Mouse (Mus musculus) cerebellum, adult (tissue): Measurements from ENCODE around the gene Ubqln1.
"Not testable (repeated sequence)": the region's sequence is repeated elsewhere in the genome, so short reads cannot be mapped to it uniquely, and the experiment has no call there.

Experiments
- ATAC-seq: cut with Nextera tagmentation; 2 replicates; pipeline ENCODE4 v1.9.2; 2017; ENCODE audit warnings: mild to moderate bottlenecking, moderate library complexity, mixed read lengths; ENCODE audit not compliant: insufficient number of reproducible peaks, low FRiP score, low TSS enrichment

Gene Ubqln1

DNA sequence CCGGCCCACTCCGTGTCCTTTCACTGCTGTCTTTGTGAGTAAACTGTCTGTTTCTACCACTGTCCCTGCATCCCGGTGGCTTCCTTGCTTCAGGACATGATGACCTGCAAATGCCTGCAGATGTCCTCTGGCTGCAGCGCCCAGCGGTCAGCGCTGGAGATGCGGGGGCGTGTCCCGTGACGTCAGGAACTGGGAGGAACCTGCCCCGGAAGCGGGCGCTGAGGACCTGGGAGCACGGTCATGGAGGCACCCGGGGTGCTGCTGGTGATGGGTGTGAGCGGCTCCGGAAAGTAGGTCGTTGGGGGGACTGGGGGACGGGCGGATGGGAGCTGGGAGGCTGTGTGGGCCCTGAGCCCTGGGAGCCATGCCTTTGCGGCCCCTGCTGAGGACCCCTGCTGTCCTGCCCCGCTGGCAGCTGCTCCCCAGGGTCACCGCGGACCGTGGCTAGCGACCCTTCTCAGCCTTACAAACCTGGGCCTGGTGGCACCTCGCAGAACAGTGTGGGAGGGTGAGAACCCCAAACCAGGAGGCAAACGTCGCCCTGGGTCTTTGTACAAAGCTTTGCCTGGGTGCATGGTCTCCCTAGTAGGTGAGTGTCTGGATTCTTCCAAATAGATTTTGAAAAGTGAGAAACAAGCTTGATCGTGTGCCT, 57.9 kb downstream of the Ubqln1 start, which contains the start of gene Idnk:
Gene Idnk, plus strand, starts transcription at position 203 of the 652 bp plus-strand sequence.
- peak; percentile 76 for ATAC-seq

GRCm38 (mm10) chr13:58157036-58157435, 58.4 kb downstream of the Ubqln1 start:
- ATAC-seq, result 0 out of 2 replicates have a peak, but pooled peaks have one; percentile 23

DNA sequence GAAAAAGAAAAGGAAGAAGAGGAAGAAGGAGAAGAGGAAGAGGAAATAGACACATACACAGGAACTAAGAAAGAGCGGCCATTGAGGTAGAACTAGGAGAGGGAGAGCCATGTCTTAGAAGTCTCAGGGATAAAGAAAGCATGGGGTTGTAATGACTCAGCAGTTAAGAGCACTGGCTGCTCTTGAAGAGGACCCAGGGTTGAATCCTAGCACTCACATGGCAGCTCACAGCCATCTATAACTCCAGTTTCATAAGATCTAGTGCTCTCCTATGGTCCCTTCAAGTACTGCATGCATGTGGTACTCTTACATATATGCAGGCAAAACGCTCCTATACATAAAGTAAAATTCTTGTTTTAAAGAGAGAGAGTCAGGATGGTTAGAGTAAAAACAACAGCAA, 59.4 kb downstream of the Ubqln1 start:
- no peak for ATAC-seq

GRCm38 (mm10) chr13:58150442-58150841, 65.0 kb downstream of the Ubqln1 start:
- no peak for ATAC-seq

DNA sequence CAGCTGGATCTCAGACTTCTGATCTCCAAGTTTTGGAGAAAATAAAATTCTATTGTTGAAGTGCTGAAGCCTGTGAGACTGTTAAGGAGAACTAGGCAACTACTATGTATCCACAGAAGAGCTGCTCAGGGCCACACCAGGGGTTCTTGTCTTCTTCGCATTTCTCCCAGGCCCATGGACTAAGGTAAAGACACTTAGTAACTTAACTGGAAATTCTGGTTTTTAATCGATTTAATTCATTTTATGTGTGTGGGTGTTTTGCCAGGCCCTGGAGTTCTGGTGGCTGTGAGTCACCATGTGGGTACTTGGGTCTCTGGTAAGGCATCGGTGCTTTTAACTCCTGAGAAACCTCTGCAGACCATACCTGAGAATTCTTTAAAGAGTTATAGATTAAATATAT, 65.8 kb downstream of the Ubqln1 start:
- no peak for ATAC-seq

- peak; percentile 45; the same call in 1 of the 2 replicates for ATAC-seq
Measured at GRCm38 (mm10) chr13:58149033-58149558, 66.4 kb downstream of the Ubqln1 start.

GRCm38 (mm10) chr13:58148256-58148831, 67.1 kb downstream of the Ubqln1 start:
- ATAC-seq, result peak; percentile 66; the same call in 1 of the 2 replicates

- no peak for ATAC-seq
Measured at GRCm38 (mm10) chr13:58147760-58148159, 67.7 kb downstream of the Ubqln1 start.

GRCm38 (mm10) chr13:58146603-58147002, 68.8 kb downstream of the Ubqln1 start:
- not testable (repeated sequence) for ATAC-seq

- ATAC-seq, result no peak
Measured at GRCm38 (mm10) chr13:58131692-58132091, 83.8 kb downstream of the Ubqln1 start.

- no peak for ATAC-seq
Measured at GRCm38 (mm10) chr13:58129687-58130246, 85.7 kb downstream of the Ubqln1 start.

DNA sequence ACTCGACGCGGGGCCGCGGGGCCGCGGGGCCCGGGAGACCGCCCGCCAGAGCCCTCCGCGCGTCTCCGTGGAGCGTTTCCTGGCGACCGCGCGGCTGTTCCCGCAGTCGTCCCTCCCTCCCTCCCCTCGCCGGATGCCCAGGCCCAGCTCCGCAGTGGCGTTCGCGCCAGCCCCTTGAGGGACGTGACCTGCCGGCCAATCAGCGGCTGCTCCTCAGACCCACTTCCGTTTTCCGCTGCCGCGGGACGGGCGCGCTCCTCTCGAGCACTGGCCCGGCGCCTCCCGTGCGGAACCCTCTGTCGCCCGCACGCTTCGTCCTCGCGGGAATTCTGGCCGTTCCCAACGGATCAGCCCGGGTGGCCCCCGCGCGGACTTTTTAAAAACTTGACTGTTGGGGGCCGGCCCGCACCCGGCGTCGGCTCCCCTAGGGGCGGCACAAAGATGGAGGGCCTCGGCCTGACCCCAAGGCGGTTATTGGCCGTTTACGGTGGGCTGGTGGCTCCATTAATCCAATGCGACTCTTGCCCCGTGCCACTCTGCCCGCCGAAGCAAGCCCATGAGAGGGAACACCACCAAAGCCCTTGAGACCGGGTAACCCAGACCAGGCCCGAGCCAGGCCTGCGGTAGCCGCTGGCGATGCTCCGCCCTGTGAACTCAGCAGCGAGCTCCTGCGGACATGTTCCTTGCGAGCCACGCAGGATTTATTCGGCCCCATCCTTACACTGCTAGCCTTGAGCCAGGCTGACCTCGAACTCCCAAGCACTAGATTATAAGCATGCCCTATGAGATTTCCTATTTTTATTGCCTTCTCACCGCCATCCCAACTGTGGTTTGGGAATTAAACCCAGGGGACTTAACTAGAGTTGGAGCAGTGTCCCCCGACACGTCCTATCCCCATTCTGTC, 86.4 kb downstream of the Ubqln1 start:
- ATAC-seq, result peak; percentile 95

GRCm38 (mm10) chr13:58128396-58128767, 87.1 kb downstream of the Ubqln1 start, which contains the start of gene Hnrnpa0:
Gene Hnrnpa0, minus strand, starts transcription at chr13:58128556.
- ATAC-seq, result peak; percentile 65

DNA sequence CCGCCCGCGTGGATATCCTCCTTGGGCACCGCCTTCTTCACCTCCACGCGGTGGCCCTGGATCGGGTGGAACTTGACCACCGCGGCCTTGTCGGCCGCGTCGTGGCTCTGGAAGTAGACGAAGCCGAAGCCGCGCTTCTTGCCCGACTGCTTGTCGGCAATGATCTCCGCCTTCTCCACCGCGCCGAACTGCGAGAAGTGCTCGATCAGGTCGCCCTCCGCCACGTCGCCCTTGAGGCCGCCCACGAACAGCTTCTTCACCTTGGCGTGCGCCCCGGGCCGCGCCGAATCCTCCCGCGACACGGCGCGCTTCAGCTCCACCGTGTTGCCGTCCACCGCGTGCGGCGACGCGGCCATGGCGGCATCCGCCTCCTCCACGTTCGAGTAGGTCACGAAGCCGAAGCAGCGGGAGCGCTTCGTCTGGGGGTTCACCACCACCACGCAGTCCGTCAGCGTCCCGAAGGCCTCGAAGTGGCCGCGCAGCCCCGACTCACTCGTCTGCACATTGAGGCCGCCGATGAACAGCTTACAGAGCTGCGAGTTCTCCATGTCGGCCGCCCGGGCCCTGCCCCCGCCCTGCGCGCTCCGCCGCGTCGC, 87.6 kb downstream of the Ubqln1 start:
- ATAC-seq, result peak; percentile 9; the same call in 1 of the 2 replicates

DNA sequence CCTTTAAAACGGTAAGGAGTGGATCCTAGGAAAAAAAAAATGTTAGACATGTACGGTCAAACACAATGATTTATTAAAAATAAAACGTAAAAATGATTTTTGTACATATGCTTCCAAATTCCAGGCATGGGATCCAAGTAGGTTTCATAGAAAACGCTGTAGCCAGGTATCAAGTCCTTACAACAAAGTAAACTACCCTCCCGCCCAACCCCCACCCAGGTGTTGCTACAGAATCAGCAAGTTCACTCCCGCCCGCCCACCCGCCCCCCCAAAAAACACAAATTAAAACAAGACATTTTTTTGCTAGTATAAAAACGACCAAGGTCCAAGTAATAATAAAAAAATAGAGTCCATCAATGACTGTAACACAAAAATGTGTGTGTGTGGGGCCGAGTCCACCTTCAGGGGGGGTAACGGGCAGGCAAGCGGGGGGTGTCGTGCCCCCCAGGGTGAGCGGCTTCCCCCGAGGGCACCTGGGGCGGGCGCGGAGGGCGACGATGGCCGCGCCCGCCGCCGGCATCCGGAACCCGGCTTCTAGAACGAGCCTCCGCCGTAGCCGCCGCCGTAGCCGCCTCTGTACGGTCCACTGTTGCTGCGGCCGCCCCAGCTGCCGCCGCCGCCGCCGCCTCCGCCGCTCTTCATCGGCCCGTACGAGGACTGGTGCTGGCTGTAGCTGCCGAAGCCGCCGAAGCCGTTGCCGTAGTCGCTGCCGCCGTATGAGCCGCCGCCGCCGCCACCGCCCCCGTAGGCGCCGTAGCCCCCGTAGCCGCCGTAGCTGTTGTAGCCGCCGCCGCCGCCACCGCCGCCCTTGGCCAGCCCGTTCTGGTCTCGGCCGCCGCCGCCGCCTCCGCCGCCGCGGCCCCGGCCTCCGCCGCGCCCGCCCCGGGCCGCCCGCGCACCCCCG, 88.3 kb downstream of the Ubqln1 start:
- ATAC-seq, result no peak
